Mouse (Mus musculus) E14TG2a.4 (cell line): ENCODE data around the gene Trappc5.

Source experiments
- CTCF ChIP-seq: conservative IDR thresholded peaks from 2 replicates; pipeline ENCODE4 v1.5.1; 2014; ENCODE audit warnings: low read length
- NANOG ChIP-seq: IDR thresholded peaks from 2 replicates; pipeline ENCODE4 v1.6.1; 2014; ENCODE audit warnings: borderline replicate concordance, low read length, mixed read lengths
- POU5F1 ChIP-seq: IDR thresholded peaks from 2 replicates; pipeline ENCODE4 v1.6.1; 2014; ENCODE audit warnings: low read length, borderline replicate concordance

- TF ChIP-seq CTCF = no peak
- TF ChIP-seq NANOG = no peak
- no peak for TF ChIP-seq POU5F1
Observed at GRCm38 (mm10) chr8:3694121-3694520, 18.0 kb downstream of the Trappc5 start, which contains the start of gene Fcer2a.
